Mouse (Mus musculus): ENCODE results near the gene AC134908.4. TPM values are rescaled to one million over a fixed set of nuclear protein-coding genes. Genes with fewer than 3 reads are reported as not detected.

AC134908.4 gene
- polyA plus RNA-seq, 1 experiment from 2014 or later = 0.61 TPM

DNA sequence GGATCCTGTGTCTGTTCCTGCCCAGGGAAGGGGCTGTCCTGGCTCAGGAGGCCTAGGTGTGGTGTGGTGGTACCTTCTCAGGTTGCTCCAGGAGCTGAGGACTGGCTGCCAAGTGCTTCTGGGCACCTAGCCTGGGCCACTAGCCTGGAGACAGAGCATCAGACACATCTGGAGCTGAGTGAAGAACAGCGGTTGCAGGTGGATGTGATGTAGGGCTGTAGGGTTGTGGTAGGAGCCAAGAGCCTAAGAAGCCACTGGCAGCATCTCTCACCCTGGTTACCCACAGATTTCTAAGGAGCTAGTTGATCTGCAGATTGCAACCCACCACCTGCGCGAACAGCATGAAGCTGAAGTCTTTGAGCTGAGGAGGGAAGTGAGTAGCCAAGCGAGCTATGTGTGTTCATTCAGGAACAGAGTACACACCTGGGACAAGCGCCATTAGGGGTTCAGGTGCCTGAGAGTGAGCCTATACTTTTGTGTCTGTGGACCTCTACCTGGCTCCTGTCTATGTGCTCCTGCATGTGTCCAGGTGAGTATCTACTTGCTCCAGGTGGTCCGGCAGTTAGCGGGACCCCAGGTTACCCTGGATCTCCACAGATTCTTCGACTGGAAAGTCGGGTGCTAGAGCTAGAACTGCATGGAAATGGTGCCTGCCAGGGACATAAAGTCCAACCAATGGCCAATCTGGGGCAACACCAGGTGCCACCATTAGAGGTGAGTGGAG lies 8.5 kb downstream of the AC134908.4 start:
- peaks cover 51% of the 10 kb centered on the region for H3K36me3 ChIP-seq
- H3K4me2 ChIP-seq = no peak overlapping the region
- H3K27ac ChIP-seq (ENCODE audit: poor library complexity, severe bottlenecking) = no peak overlapping the region
- ATAC-seq (ENCODE audit: insufficient number of reproducible peaks, low FRiP score) = no peak
- H3K4me3 ChIP-seq = no peak overlapping the region
- H3K9me3 ChIP-seq (replicated peaks) = no peaks in the 10 kb centered on the region
- H3K27me3 ChIP-seq (replicated peaks) = no peaks in the 10 kb centered on the region
- 92% methylated on average over 9 of the region's 9 CpGs for WGBS
- H3K9ac ChIP-seq = no peak overlapping the region
- peaks cover 36% of the 10 kb centered on the region for H3K4me1 ChIP-seq (replicated peaks)

DNA sequence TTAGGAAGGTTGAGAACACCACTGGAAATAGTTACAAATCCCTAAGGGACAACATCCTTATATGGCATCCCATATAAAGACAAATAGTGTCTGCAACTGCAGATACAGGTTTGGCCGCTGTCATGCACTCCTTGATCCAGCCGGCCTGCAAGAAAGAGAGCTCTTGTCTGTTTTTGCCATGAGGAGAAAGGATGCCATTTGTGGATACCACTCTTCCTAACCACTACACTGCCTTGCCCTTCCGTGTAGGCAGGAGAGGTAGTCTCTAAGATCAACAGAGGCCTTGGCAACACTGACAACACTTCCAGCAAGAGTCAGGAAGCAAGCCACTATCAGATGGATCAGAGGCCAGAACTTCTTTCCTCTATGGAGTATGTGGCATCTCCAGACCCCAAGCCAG lies 9.2 kb downstream of the AC134908.4 start, which contains the start of gene Ccdc78:
TSS of gene Ccdc78 (plus strand) at position 301 of the 400 bp plus-strand sequence.
- 74% methylated on average over 3 of the region's 3 CpGs for WGBS
- H3K4me1 ChIP-seq (replicated peaks) = peaks cover 32% of the 10 kb centered on the region
- ATAC-seq (ENCODE audit: insufficient number of reproducible peaks, low FRiP score) = no peak
- H3K4me2 ChIP-seq = peak within 1 kb of the TSS; percentile 84
- no peaks in the 10 kb centered on the region for H3K27me3 ChIP-seq (replicated peaks)
- H3K9me3 ChIP-seq (replicated peaks) = no peaks in the 10 kb centered on the region
- peak within 1 kb of the TSS; percentile 90 for H3K9ac ChIP-seq
- peaks cover 57% of the 10 kb centered on the region for H3K36me3 ChIP-seq
- H3K27ac ChIP-seq (ENCODE audit: poor library complexity, severe bottlenecking) = peak within 1 kb of the TSS; percentile 90
- peak within 1 kb of the TSS; percentile 75 for H3K4me3 ChIP-seq

DNA sequence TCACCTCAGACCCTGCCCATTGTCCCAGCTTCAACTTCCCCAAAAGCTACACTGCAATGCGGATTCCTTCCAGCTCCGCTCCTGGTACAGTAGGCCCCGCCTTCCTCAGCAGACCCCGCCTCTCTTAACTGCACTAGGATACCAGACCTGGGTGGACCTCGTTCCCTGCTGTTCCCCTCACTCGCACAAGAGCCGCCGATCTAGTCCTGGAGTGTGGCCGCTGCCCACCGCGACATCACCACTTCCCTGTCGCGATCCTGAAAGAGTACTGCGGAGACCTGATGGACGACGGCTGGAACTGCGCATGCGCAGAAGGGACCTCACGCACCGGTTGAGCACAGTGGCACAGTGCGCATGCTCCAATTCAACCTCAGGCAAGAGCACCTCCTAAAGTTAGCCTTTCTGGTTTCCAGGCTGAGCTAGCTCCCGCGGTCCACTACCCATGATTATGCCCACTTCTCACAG lies 10.1 kb downstream of the AC134908.4 start, which contains the start of gene Haghl:
TSS of gene Haghl (minus strand) at position 393 of the 465 bp plus-strand sequence.
- no peaks in the 10 kb centered on the region for H3K27me3 ChIP-seq (replicated peaks)
- H3K4me2 ChIP-seq = peak within 1 kb of the TSS; percentile 84
- under 1% methylated on average over 23 of the region's 23 CpGs for WGBS
- H3K9me3 ChIP-seq (replicated peaks) = no peaks in the 10 kb centered on the region
- H3K4me3 ChIP-seq = peak within 1 kb of the TSS; percentile 75
- H3K9ac ChIP-seq = peak within 1 kb of the TSS; percentile 90
- H3K36me3 ChIP-seq = peaks cover 63% of the 10 kb centered on the region
- H3K27ac ChIP-seq (ENCODE audit: poor library complexity, severe bottlenecking) = peak within 1 kb of the TSS; percentile 90
- peaks cover 24% of the 10 kb centered on the region for H3K4me1 ChIP-seq (replicated peaks)
- ATAC-seq (ENCODE audit: insufficient number of reproducible peaks, low FRiP score) = peak; percentile 89

DNA sequence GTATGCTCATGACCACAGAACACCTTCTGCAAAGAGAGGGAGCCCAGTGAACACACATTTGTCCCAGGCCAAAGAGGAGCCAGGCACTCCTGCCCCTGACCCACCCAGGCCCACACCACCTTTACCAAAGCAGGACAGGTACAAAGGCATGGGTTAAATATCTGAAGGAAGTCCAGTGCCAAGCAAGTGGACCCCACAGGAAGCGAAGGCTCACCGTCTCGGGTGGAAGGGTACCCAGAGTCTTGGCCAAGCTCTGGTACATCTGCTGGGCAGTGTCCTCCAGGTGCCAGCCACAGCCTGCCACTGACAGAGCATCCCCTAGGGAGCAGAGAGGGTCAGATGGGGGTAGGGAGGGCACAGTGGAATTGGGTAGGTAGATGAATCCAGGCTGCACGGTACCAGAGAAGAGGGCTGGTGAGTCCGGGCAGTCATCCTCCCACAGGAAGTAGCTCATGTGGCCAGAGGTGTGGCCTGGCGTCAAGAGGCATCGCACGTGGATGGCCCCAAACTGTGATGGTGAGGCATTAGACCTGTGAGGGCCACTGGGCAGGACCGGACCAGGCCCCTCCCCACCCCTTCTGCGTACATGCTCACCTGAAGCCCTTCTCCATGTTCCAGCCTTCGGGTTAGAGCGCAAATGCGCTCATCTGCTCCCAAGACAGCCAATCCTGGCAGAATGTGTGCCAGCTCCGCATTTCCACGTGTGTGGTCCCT lies 11.4 kb downstream of the AC134908.4 start:
- Histone ChIP-seq H3K27me3 (replicated peaks) (no peaks in the 10 kb centered on the region), H3K4me1 (replicated peaks) (peaks cover 24% of the 10 kb centered on the region), H3K4me2 (peak overlapping the region; percentile 84), H3K9me3 (replicated peaks) (no peaks in the 10 kb centered on the region), H3K36me3 (peaks cover 63% of the 10 kb centered on the region), H3K9ac (peak overlapping the region; percentile 90), H3K27ac (ENCODE audit: poor library complexity, severe bottlenecking) (no peak overlapping the region), H3K4me3 (peak overlapping the region; percentile 75)
- 80% methylated on average over 15 of the region's 15 CpGs for WGBS
- ATAC-seq (ENCODE audit: insufficient number of reproducible peaks, low FRiP score) = no peak

DNA sequence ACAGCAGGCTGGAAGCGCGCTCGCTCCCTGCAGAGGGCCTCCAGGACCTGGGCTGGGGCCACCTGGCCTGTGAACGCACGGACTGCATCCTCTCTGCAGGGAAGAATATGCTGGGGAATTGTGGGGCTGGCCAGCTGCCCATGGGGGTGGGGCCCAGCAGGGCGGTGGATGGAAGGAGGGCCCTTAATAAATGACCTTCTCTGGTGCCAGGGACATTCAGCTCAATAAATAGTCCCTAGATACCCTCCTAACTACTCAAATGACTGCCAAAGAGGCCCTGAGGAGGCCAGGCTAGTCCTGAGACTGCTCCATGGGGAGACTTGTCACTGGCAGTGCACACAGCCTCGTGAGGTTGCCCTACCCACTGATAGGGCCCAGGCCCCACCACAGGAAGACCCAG lies 12.4 kb downstream of the AC134908.4 start:
- Histone ChIP-seq H3K27me3 (replicated peaks) (no peaks in the 10 kb centered on the region), H3K4me1 (replicated peaks) (peaks cover 24% of the 10 kb centered on the region), H3K9ac (peak overlapping the region; percentile 9; the same call in 1 of the 2 replicates), H3K4me3 (no peak overlapping the region), H3K9me3 (replicated peaks) (no peaks in the 10 kb centered on the region), H3K27ac (ENCODE audit: poor library complexity, severe bottlenecking) (no peak overlapping the region), H3K36me3 (peaks cover 66% of the 10 kb centered on the region), H3K4me2 (no peak overlapping the region)
- ATAC-seq (ENCODE audit: insufficient number of reproducible peaks, low FRiP score) = no peak
- 69% methylated on average over 7 of the region's 7 CpGs for WGBS

DNA sequence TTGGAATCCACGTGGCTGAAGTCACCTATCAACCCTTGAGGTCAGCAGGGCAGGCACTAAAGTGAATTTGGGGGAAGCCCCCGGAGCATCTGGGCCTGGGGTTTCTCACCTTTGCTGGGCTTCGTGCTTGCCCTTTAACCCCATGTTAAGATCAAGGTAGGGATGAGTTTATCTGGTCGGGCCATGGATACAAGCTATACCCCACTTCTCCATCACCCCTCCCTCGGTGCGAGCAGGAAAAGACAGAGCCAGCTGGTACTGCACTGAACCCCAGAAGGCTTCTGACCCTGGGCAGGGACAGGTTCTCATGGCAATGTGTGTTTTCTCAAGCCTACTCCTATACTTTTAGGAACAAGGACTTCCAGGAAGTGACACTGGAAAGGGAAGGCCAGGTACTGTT lies 14.1 kb downstream of the AC134908.4 start:
- no peak overlapping the region for H3K9ac ChIP-seq
- H3K36me3 ChIP-seq = peaks cover 74% of the 10 kb centered on the region
- no peak overlapping the region for H3K27ac ChIP-seq (ENCODE audit: poor library complexity, severe bottlenecking)
- no peaks in the 10 kb centered on the region for H3K27me3 ChIP-seq (replicated peaks)
- no peak overlapping the region for H3K4me3 ChIP-seq
- no peak for ATAC-seq (ENCODE audit: insufficient number of reproducible peaks, low FRiP score)
- H3K4me1 ChIP-seq (replicated peaks) = peaks cover 24% of the 10 kb centered on the region
- H3K4me2 ChIP-seq = no peak overlapping the region
- H3K9me3 ChIP-seq (replicated peaks) = no peaks in the 10 kb centered on the region
- WGBS = 81% methylated on average over 6 of the region's 6 CpGs

DNA sequence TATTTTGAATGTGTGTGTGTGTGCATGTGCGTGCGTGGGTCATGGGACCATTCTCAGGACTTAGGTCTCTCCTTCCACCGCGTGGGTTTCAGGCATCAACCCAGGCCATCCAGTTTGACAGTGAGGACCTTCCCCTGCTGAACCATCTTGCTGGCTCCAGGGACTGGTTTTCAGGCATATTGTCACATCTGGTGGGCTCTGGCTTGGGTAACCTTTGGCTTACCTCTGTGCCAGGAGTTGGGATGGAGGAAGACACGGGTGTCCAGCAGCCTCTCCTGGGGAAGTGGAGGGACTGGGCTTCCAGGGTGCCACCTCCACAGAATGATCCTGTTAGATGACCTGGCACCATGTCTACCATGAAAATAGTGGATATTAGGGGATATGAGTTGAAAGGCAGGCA lies 17.5 kb downstream of the AC134908.4 start:
- 95% methylated on average over 5 of the region's 5 CpGs for WGBS
- Histone ChIP-seq H3K36me3 (peaks cover 67% of the 10 kb centered on the region), H3K27ac (ENCODE audit: poor library complexity, severe bottlenecking) (no peak overlapping the region), H3K9ac (no peak overlapping the region), H3K27me3 (replicated peaks) (no peaks in the 10 kb centered on the region), H3K9me3 (replicated peaks) (no peaks in the 10 kb centered on the region), H3K4me3 (no peak overlapping the region), H3K4me1 (replicated peaks) (peaks cover 12% of the 10 kb centered on the region), H3K4me2 (no peak overlapping the region)
- no peak for ATAC-seq (ENCODE audit: insufficient number of reproducible peaks, low FRiP score)

DNA sequence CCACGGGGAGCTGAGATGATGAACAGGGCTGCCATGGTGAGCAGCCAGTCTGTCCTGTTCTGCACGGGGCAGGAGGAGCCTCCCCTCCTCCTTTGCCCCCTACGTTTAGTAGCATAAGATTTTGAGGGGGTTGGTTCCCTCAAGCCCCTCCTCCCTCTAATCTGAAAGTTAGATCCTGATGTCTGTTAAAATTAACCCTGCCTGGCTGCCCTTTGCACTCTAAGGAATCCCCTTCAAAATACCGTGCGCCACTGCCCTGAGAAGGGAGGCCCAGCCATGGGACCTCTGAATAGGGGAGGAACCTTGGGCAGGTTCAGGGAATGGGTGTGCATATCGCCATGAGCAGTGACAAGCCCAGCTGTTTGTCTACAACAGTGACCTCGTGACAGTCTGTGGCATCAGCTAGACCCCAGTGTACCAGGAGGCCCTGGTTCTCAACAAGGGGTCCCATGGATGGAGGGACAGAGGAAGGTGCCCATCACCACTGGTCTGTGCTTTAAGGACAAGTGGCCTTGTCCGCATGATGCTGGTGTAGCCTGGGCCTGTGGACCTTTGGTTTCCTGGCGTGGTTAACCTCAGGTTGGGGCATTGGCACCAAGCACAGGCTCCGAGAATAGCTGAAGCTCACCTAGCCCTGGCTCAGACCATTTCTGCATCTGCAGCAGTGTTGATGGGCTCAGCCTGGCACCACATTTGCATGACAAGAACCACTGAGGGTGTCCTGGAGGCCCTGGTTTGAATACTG lies 20.0 kb downstream of the AC134908.4 start:
- Histone ChIP-seq H3K4me3 (no peak overlapping the region), H3K27me3 (replicated peaks) (0 out of 2 replicates have a peak, but pooled peaks cover 2% of the 10 kb centered on the region), H3K9ac (no peak overlapping the region), H3K36me3 (peaks cover 43% of the 10 kb centered on the region), H3K27ac (ENCODE audit: poor library complexity, severe bottlenecking) (no peak overlapping the region), H3K4me2 (no peak overlapping the region), H3K4me1 (replicated peaks) (peaks cover 10% of the 10 kb centered on the region), H3K9me3 (replicated peaks) (no peaks in the 10 kb centered on the region)
- ATAC-seq (ENCODE audit: insufficient number of reproducible peaks, low FRiP score) = no peak
- 75% methylated on average over 10 of the region's 10 CpGs for WGBS

DNA sequence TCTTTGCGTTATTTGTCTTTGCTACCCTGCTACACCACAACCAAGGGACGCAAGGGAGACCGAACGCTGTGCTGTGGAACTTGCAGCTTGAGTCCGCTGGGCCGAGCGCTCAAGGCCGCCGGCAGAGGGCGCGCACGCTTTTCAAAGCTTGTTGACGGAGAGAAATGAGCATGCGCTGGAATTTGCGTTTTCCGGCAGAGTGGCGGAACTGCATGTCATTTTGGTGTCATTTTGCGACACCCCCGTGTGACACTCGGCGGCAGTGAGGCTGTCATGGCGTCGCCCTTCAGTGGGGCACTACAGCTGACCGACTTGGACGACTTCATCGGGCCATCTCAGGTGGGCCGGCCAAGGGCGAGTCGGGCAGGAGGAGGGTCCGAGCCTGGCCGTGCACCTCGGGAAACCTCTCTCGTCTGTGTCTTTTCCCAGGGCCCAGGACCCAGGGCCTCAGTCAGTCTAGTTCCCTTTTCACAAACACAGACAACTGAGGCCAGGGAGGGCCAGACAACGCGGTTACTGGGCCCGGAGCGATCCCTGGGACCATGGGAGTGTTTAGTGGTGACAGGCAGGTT lies 21.8 kb downstream of the AC134908.4 start, which contains the start of gene Narfl:
TSS of gene Narfl (plus strand) at position 228 of the 572 bp plus-strand sequence.
- Histone ChIP-seq H3K4me2 (peak within 1 kb of the TSS; percentile 91), H3K27me3 (replicated peaks) (peaks cover 15% of the 10 kb centered on the region), H3K9ac (peak within 1 kb of the TSS; percentile 89), H3K4me1 (replicated peaks) (peaks cover 10% of the 10 kb centered on the region), H3K27ac (ENCODE audit: poor library complexity, severe bottlenecking) (no peak within 1 kb of the TSS), H3K4me3 (peak within 1 kb of the TSS; percentile 77), H3K36me3 (peaks cover 26% of the 10 kb centered on the region), H3K9me3 (replicated peaks) (no peaks in the 10 kb centered on the region)
- WGBS = under 1% methylated on average over 37 of the region's 37 CpGs
- peak; percentile 90 for ATAC-seq (ENCODE audit: insufficient number of reproducible peaks, low FRiP score)

DNA sequence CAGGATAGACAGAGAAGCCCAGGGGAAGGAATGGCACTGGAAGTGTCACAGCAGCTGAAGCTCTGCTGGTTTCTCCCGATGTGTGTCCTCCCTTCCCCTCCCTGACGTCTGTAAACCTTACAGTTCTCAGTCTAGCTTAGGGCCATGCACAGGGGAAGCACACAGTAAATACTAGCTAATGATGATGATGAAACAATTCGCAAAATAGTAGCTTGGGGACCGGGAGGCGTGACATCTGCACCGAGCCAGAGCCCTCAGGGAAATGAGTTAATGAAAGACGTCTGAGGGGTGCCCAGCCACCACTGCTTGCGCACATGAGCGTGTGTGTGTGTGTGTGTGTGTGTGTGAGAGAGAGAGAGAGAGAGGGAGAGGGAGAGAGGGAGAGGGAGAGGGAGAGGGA lies 26.1 kb downstream of the AC134908.4 start:
- H3K27ac ChIP-seq (ENCODE audit: poor library complexity, severe bottlenecking) = no peak overlapping the region
- peaks cover 27% of the 10 kb centered on the region for H3K27me3 ChIP-seq (replicated peaks)
- H3K36me3 ChIP-seq = no peaks in the 10 kb centered on the region
- H3K9me3 ChIP-seq (replicated peaks) = no peaks in the 10 kb centered on the region
- H3K9ac ChIP-seq = no peak overlapping the region
- no peak overlapping the region for H3K4me3 ChIP-seq
- peaks cover 4% of the 10 kb centered on the region for H3K4me1 ChIP-seq (replicated peaks)
- no peak overlapping the region for H3K4me2 ChIP-seq
- ATAC-seq (ENCODE audit: insufficient number of reproducible peaks, low FRiP score) = no peak
- 62% methylated on average over 9 of the region's 9 CpGs for WGBS

Data from heart, embryonic 12.5 days (tissue).